Mouse (Mus musculus) liver, embryonic 15.5 days (tissue): ENCODE results near the gene Ttc8. TPM values are rescaled to one million over a fixed set of nuclear protein-coding genes. Genes with fewer than 3 reads are reported as not detected.
"Not testable (repeated sequence)": the region's sequence is repeated elsewhere in the genome, so short reads cannot be mapped to it uniquely, and the experiment has no call there.

Experiments used
- ATAC-seq: fragments of 200-750 bp; cut with Nextera tagmentation; 2 replicates; pipeline ENCODE4 v1.8.0; 2017; ENCODE audit warnings: moderate number of reproducible peaks, mild to moderate bottlenecking, moderate library complexity; ENCODE audit not compliant: insufficient read depth
- H3K27ac ChIP-seq: fragments of 300-500 bp; sonication (generic); replicated peaks from 2 replicates; pipeline ENCODE4 v1.5.1; 2015; ENCODE audit warnings: mild to moderate bottlenecking, inconsistent platforms
- H3K27me3 ChIP-seq: fragments of 300-500 bp; sonication (generic); 2 replicates; pipeline ENCODE4 v1.6.1; 2015; ENCODE audit warnings: mild to moderate bottlenecking, inconsistent platforms
- H3K36me3 ChIP-seq: fragments of 300-500 bp; sonication (generic); replicated peaks from 2 replicates; pipeline ENCODE4 v1.6.1; 2015; ENCODE audit warnings: moderate library complexity, mild to moderate bottlenecking, inconsistent platforms
- H3K4me1 ChIP-seq: fragments of 300-500 bp; sonication (generic); replicated peaks from 2 replicates; pipeline ENCODE4 v1.6.1; 2015; ENCODE audit warnings: inconsistent platforms
- H3K4me2 ChIP-seq: fragments of 300-500 bp; sonication (generic); 2 replicates; pipeline ENCODE4 v1.6.1; 2015; ENCODE audit warnings: moderate library complexity, mild to moderate bottlenecking, inconsistent platforms
- H3K4me3 ChIP-seq: fragments of 300-500 bp; sonication (generic); replicated peaks from 2 replicates; pipeline ENCODE4 v1.5.1; 2015; ENCODE audit warnings: mild to moderate bottlenecking, inconsistent platforms
- H3K9ac ChIP-seq: fragments of 300-500 bp; sonication (generic); 2 replicates; pipeline ENCODE4 v1.6.1; 2015; ENCODE audit warnings: moderate library complexity, mild to moderate bottlenecking, inconsistent platforms
- H3K9me3 ChIP-seq: fragments of 300-500 bp; sonication (generic); replicated peaks from 2 replicates; pipeline ENCODE4 v1.6.1; 2016; ENCODE audit warnings: inconsistent platforms
- WGBS: fragments of 180-500 bp; shearing (Covaris S2); methylation state at CpG from one replicate; pipeline ENCODE4 v1.1.7; 2015; ENCODE audit warnings: mixed read lengths; ENCODE audit not compliant: insufficient replicate concordance; 5-methylcytosine and 5-hydroxymethylcytosine counted together
- polyA plus RNA-seq: library from polyadenylated mRNA; unstranded; fragments of >200 nt; fragmentation: Nextera tagmentation; extraction: Ambion mirVana; gene quantifications from 2 replicates; pipeline ENCODE4 v1.2.1, GENCODE M21; 2015

The Ttc8 gene
- polyA plus RNA-seq, 1 experiment from 2014 or later, result 2.4 TPM

- Histone ChIP-seq H3K9me3 (no peaks in the 10 kb centered on the region), H3K36me3 (no peaks in the 10 kb centered on the region), H3K27ac (no peak overlapping the region), H3K9ac (no peak overlapping the region), H3K4me2 (no peak overlapping the region), H3K4me1 (peaks cover 5% of the 10 kb centered on the region; the same call in 1 of the 2 replicates), H3K27me3 (peaks cover 11% of the 10 kb centered on the region), H3K4me3 (no peak overlapping the region)
- no peak for ATAC-seq
- WGBS, result 45% methylated on average over 5 of the region's 5 CpGs
Observed at GRCm38 (mm10) chr12:98905466-98905865, 14.9 kb upstream of the Ttc8 start.

- Histone ChIP-seq H3K4me3 (no peak overlapping the region), H3K4me1 (no peaks in the 10 kb centered on the region), H3K27me3 (no peaks in the 10 kb centered on the region), H3K36me3 (no peaks in the 10 kb centered on the region), H3K27ac (no peak overlapping the region), H3K4me2 (no peak overlapping the region), H3K9me3 (no peaks in the 10 kb centered on the region), H3K9ac (no peak overlapping the region)
- ATAC-seq, result no peak
- WGBS, result 61% methylated on average over 9 of the region's 9 CpGs
Observed at GRCm38 (mm10) chr12:98910096-98910495, 10.3 kb upstream of the Ttc8 start.

- H3K4me2 ChIP-seq, result no peak overlapping the region
- H3K4me3 ChIP-seq, result no peak overlapping the region
- H3K27me3 ChIP-seq, result no peaks in the 10 kb centered on the region
- 74% methylated on average over 4 of the region's 4 CpGs for WGBS
- no peak overlapping the region for H3K27ac ChIP-seq
- H3K4me1 ChIP-seq, result no peaks in the 10 kb centered on the region
- no peaks in the 10 kb centered on the region for H3K36me3 ChIP-seq
- no peaks in the 10 kb centered on the region for H3K9me3 ChIP-seq
- no peak for ATAC-seq
- no peak overlapping the region for H3K9ac ChIP-seq
Observed at GRCm38 (mm10) chr12:98931174-98931573, 10.8 kb downstream of the Ttc8 start.

GRCm38 (mm10) chr12:98932441-98932840 lies 12.1 kb downstream of the Ttc8 start:
- Histone ChIP-seq H3K27ac (no peak overlapping the region), H3K9me3 (no peaks in the 10 kb centered on the region), H3K4me2 (no peak overlapping the region), H3K36me3 (no peaks in the 10 kb centered on the region), H3K4me1 (no peaks in the 10 kb centered on the region), H3K4me3 (no peak overlapping the region), H3K27me3 (no peaks in the 10 kb centered on the region), H3K9ac (no peak overlapping the region)
- ATAC-seq, result no peak
- WGBS, result 67% methylated on average over 4 of the region's 4 CpGs

GRCm38 (mm10) chr12:98932856-98933255 lies 12.5 kb downstream of the Ttc8 start:
- no peak for ATAC-seq
- Histone ChIP-seq H3K36me3 (no peaks in the 10 kb centered on the region), H3K27ac (no peak overlapping the region), H3K4me1 (no peaks in the 10 kb centered on the region), H3K27me3 (no peaks in the 10 kb centered on the region), H3K9ac (no peak overlapping the region), H3K4me3 (no peak overlapping the region), H3K9me3 (no peaks in the 10 kb centered on the region), H3K4me2 (no peak overlapping the region)
- WGBS, result 60% methylated on average over 1 of the region's 1 CpGs

- H3K9ac ChIP-seq, H3K27me3 ChIP-seq, ATAC-seq, H3K27ac ChIP-seq, H3K4me1 ChIP-seq, H3K36me3 ChIP-seq, H3K9me3 ChIP-seq, H3K4me2 ChIP-seq, H3K4me3 ChIP-seq: not testable (repeated sequence)
- WGBS, result 79% methylated on average over 5 of the region's 5 CpGs
Observed at GRCm38 (mm10) chr12:98951295-98951694, 30.9 kb downstream of the Ttc8 start.

- no peak for ATAC-seq
- Histone ChIP-seq H3K9ac (no peak overlapping the region), H3K27me3 (no peaks in the 10 kb centered on the region), H3K9me3 (no peaks in the 10 kb centered on the region), H3K4me3 (no peak overlapping the region), H3K36me3 (no peaks in the 10 kb centered on the region), H3K4me2 (no peak overlapping the region), H3K4me1 (no peaks in the 10 kb centered on the region), H3K27ac (no peak overlapping the region)
- 85% methylated on average over 2 of the region's 2 CpGs for WGBS
Observed at GRCm38 (mm10) chr12:98956951-98957350, 36.6 kb downstream of the Ttc8 start.

- Histone ChIP-seq H3K27ac (no peak overlapping the region), H3K27me3 (no peaks in the 10 kb centered on the region)
Observed at GRCm38 (mm10) chr12:98957455-98957854, 37.1 kb downstream of the Ttc8 start.

GRCm38 (mm10) chr12:98961008-98961407 lies 40.6 kb downstream of the Ttc8 start:
- Histone ChIP-seq H3K4me3 (no peak overlapping the region), H3K4me2 (no peak overlapping the region), H3K27ac (no peak overlapping the region), H3K9me3 (no peaks in the 10 kb centered on the region), H3K27me3 (no peaks in the 10 kb centered on the region), H3K9ac (no peak overlapping the region), H3K36me3 (0 out of 2 replicates have a peak, but pooled peaks cover 2% of the 10 kb centered on the region), H3K4me1 (no peaks in the 10 kb centered on the region)
- ATAC-seq, result no peak
- 61% methylated on average over 7 of the region's 7 CpGs for WGBS

More at GRCm38 (mm10) chr12:98957455-98957854, 37.1 kb downstream of the Ttc8 start:
- WGBS, result 73% methylated on average over 11 of the region's 11 CpGs
- Histone ChIP-seq H3K36me3 (no peaks in the 10 kb centered on the region), H3K9me3 (no peaks in the 10 kb centered on the region), H3K4me3 (no peak overlapping the region), H3K4me1 (no peaks in the 10 kb centered on the region), H3K9ac (no peak overlapping the region), H3K4me2 (no peak overlapping the region)
- ATAC-seq, result no peak

GRCm38 (mm10) chr12:98961415-98961814 lies 41.0 kb downstream of the Ttc8 start:
- 67% methylated on average over 4 of the region's 4 CpGs for WGBS
- no peak overlapping the region for H3K4me2 ChIP-seq
- H3K4me3 ChIP-seq, result no peak overlapping the region
- no peaks in the 10 kb centered on the region for H3K4me1 ChIP-seq
- H3K27me3 ChIP-seq, result no peaks in the 10 kb centered on the region
- H3K36me3 ChIP-seq, result 0 out of 2 replicates have a peak, but pooled peaks cover 2% of the 10 kb centered on the region
- no peak for ATAC-seq
- no peaks in the 10 kb centered on the region for H3K9me3 ChIP-seq
- no peak overlapping the region for H3K9ac ChIP-seq
- no peak overlapping the region for H3K27ac ChIP-seq

- Histone ChIP-seq H3K9ac (no peak overlapping the region), H3K36me3 (0 out of 2 replicates have a peak, but pooled peaks cover 2% of the 10 kb centered on the region), H3K9me3 (no peaks in the 10 kb centered on the region), H3K4me3 (no peak overlapping the region), H3K4me2 (no peak overlapping the region), H3K27ac (no peak overlapping the region), H3K27me3 (no peaks in the 10 kb centered on the region), H3K4me1 (no peaks in the 10 kb centered on the region)
- ATAC-seq, result no peak
- WGBS, result 68% methylated on average over 4 of the region's 4 CpGs
Observed at GRCm38 (mm10) chr12:98965441-98966135, 45.2 kb downstream of the Ttc8 start.

GRCm38 (mm10) chr12:98972291-98972690 lies 51.9 kb downstream of the Ttc8 start:
- no peak overlapping the region for H3K27ac ChIP-seq
- no peaks in the 10 kb centered on the region for H3K36me3 ChIP-seq
- no peak overlapping the region for H3K4me2 ChIP-seq
- H3K27me3 ChIP-seq, result no peaks in the 10 kb centered on the region
- no peaks in the 10 kb centered on the region for H3K9me3 ChIP-seq
- no peak overlapping the region for H3K9ac ChIP-seq
- H3K4me1 ChIP-seq, result no peaks in the 10 kb centered on the region
- no peak for ATAC-seq
- 86% methylated on average over 3 of the region's 3 CpGs for WGBS
- no peak overlapping the region for H3K4me3 ChIP-seq
